Mouse (Mus musculus) spleen, adult 2 months (tissue): Measurements from ENCODE around the gene Kncn. TPM values are rescaled to one million over a fixed set of nuclear protein-coding genes. Genes with fewer than 3 reads are reported as not detected.

Experiments
- DNase-seq, 2 experiments: peaks; one replicate each; pipeline versions ENCODE4 v3.0.0 to v3.0.0-alpha.2; 2012 to 2021; ENCODE audit warnings: low spot score in 2 of 2, low read depth in 1 of 2
- H3K27ac ChIP-seq: fragments of 200-500 bp; 2 replicates; pipeline ENCODE4 v1.5.1; 2012; ENCODE audit warnings: low read length, inconsistent platforms; ENCODE audit not compliant: insufficient read depth
- H3K27me3 ChIP-seq: fragments of 200-500 bp; 2 replicates; pipeline ENCODE4 v1.6.1; 2012; ENCODE audit warnings: mild to moderate bottlenecking, moderate library complexity, low read length, inconsistent platforms; ENCODE audit not compliant: control insufficient read depth, insufficient read depth
- H3K36me3 ChIP-seq: fragments of 200-500 bp; 2 replicates; pipeline ENCODE4 v1.6.1; 2012; ENCODE audit warnings: mild to moderate bottlenecking, low read length, inconsistent platforms; ENCODE audit not compliant: control insufficient read depth, insufficient read depth
- H3K4me1 ChIP-seq: fragments of 200-500 bp; 2 replicates; pipeline ENCODE4 v1.6.1; 2011; ENCODE audit warnings: inconsistent platforms; ENCODE audit not compliant: control insufficient read depth, insufficient read depth, insufficient read length
- H3K4me3 ChIP-seq: fragments of 200-500 bp; 2 replicates; pipeline ENCODE4 v1.5.1; 2011; ENCODE audit warnings: mild to moderate bottlenecking, inconsistent platforms; ENCODE audit not compliant: insufficient read depth, insufficient read length; ENCODE audit errors: extremely low read depth
- CTCF ChIP-seq: fragments of 200-500 bp; IDR thresholded peaks from 2 replicates; pipeline ENCODE4 v1.5.1; 2011; ENCODE audit warnings: mild to moderate bottlenecking, inconsistent platforms; ENCODE audit not compliant: insufficient read depth, insufficient read length, insufficient replicate concordance; ENCODE audit errors: extremely low read depth
- POLR2A ChIP-seq: fragments of 200-500 bp; IDR thresholded peaks from 2 replicates; pipeline ENCODE4 v1.6.1; 2011; ENCODE audit warnings: low read depth, low read length, inconsistent platforms
- WGBS: fragments of 180-500 bp; shearing (Covaris S2); methylation state at CpG from one replicate; pipeline ENCODE4 v1.1.7; 2018; 5-methylcytosine and 5-hydroxymethylcytosine counted together
- polyA plus RNA-seq: library from polyadenylated mRNA; depleted of rRNA; stranded (reverse); fragments of >200 nt; gene quantifications from 2 replicates; pipeline ENCODE4 v1.2.3, GENCODE M21; 2012

Gene Kncn
- polyA plus RNA-seq, 1 experiment = not detected

DNA sequence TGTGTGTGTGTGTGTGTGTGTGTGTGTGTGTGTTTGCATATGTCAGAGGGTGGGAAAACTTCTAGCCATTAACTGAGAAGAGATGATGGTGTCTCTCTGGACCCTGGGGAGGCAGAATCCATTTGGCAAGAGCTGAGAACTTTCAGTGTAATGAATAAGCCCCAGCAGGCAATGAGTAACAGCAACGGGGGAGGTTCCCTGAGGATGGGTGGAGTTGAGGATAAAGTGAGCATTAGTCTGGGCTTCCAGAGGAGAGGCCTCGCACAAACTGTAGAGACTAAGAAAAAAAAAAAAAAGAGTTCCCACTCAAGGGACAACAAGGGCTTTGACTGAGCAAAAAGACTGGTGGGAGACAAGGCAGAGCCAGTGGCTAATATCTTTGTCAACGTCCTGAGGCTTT lies 10.1 kb downstream of the Kncn start:
- 52% methylated on average over 3 of the region's 3 CpGs for WGBS
- DNase-seq = no peak
- Histone ChIP-seq H3K4me3 (no peak overlapping the region), H3K4me1 (no peaks in the 10 kb centered on the region; the same call in 1 of the 2 replicates), H3K36me3 (no peaks in the 10 kb centered on the region), H3K27ac (no peak overlapping the region), H3K27me3 (peaks cover 10% of the 10 kb centered on the region)
- TF ChIP-seq CTCF (no peak), POLR2A (no peak)

DNA sequence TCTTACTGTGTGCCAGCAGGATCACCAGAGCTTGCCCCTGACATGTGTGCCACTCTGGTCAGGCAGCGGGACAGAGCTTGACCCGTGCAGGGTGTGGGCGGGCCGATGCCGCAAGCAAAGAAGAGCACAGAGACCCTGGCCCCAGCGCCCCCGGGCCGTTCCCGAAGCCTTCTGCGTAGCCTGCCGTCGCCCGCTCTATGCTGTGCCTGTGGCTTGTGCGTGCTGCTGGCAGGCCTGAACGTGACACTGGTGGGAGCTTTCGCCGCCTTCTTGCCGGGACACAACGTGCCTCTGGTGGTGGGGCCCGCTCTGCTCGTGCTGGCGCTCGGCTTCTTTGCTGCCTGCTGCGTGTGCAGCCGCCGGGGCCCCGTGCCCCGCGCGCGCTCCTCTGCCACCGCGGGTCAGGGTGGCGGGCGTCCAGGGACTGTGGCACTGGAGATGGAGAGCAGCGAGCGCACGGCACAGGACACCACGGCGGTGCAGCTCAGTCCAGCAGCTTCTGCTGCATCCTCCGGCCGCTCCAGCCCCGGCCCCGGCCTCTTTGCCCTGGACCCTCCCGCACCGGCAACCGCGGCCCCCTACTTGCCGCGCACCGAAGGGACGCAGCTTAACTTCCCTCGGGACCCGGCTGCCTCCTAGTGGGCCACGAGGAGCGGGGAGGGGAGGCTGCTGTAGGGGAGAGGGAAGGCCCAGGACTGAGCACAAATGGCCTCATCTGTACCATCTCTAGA lies 13.9 kb downstream of the Kncn start:
- 4% methylated on average over 56 of the region's 56 CpGs for WGBS
- no peak for TF ChIP-seq POLR2A
- no peak for TF ChIP-seq CTCF
- no peak overlapping the region for H3K4me3 ChIP-seq

DNA sequence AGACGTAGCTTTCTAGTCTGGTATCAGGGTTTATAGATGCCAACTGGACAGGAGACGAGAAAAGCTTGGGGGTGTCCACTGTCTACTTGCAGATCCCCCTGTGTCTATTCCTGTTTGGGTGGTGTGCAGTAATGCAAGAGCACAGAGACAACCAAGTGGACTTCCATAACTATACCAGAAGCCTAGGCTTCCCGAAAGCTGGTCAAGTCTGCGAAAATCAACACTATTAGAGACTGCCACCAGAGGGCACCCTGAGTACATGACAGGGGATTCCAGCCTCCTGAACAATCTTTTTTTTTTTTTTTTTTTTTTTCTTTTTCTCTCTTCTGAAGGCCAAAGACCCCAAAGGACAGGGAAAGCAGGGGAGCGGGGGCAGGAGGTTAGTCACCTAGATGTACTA lies 18.6 kb downstream of the Kncn start:
- Histone ChIP-seq H3K36me3 (no peaks in the 10 kb centered on the region), H3K27me3 (peaks cover 5% of the 10 kb centered on the region), H3K27ac (no peak overlapping the region), H3K4me3 (no peak overlapping the region), H3K4me1 (no peaks in the 10 kb centered on the region; the same call in 1 of the 2 replicates)
- WGBS = 24% methylated on average over 5 of the region's 5 CpGs
- peak; percentile 12 to 65 for DNase-seq
- TF ChIP-seq POLR2A (no peak), CTCF (peak; percentile 49; the same call in 1 of the 2 replicates)

More for the DNA sequence above, 13.9 kb downstream of the Kncn start:
- Histone ChIP-seq H3K4me1 (no peaks in the 10 kb centered on the region; the same call in 1 of the 2 replicates), H3K36me3 (no peaks in the 10 kb centered on the region), H3K27ac (no peak overlapping the region), H3K27me3 (peaks cover 5% of the 10 kb centered on the region)
- no peak for DNase-seq

DNA sequence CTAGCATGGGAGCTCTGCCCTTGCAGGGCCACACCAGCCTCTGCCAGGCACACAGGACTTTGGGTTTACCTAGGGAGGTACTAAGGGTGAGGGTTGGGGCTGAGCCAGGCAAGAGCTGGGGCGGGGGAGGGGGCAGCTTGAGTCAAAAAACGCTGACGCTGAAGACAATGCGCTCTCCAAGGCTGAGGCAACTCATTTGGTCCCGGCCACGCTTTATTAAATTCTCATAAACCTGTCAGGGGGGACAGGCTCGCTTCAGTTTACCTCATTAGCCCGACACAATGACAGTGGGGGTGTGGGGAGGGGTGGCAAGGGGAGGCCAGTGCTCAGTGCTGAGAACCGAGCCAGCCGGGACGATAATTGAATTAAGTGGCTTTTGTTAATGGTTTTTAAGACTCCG lies 20.2 kb downstream of the Kncn start:
- TF ChIP-seq POLR2A (no peak), CTCF (no peak)
- H3K27ac ChIP-seq = no peak overlapping the region
- no peak overlapping the region for H3K4me3 ChIP-seq
- 45% methylated on average over 12 of the region's 12 CpGs for WGBS
- no peak for DNase-seq
- no peaks in the 10 kb centered on the region for H3K4me1 ChIP-seq
- H3K36me3 ChIP-seq = no peaks in the 10 kb centered on the region
- no peaks in the 10 kb centered on the region for H3K27me3 ChIP-seq

DNA sequence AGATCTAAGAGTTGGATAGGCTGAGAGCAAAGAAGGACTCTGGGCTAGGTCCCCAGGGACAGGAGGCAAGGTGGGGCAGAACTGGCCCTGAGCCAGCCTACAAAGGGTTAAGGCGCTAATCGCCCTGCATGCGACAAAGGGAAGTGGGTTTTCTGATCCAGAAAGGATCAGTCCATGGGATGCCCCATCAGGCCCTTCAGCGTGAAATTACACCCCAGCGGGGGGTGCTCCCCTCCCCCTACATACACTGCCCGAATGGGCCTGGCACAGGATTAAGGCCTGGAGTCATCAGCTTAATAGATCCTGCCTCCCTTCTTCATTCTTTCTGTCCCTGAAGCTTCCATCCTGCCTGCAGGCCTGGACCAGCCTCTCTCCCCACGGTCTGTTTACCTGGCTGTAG lies 21.5 kb downstream of the Kncn start:
- H3K4me3 ChIP-seq = no peak overlapping the region
- 43% methylated on average over 7 of the region's 7 CpGs for WGBS
- no peaks in the 10 kb centered on the region for H3K27me3 ChIP-seq

DNA sequence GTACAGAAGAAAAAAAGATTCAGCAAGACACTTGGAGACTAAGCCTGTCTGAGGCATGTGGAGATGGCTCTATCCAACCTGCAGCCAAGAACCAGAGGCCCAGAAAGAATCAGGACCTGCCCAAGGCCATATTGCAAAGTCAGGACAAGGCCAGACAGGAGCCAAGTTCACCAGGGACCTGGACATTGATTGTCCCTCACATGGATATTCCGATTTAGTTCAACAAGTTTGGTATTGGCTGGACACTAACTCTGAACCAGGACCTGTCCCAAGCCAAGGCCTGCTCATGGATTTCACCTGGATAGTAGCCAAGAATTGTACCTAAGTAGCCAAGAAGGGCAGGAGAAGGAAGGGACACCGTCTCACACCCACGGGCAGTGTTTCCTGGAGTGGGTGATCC lies 22.6 kb downstream of the Kncn start:
- no peak overlapping the region for H3K4me3 ChIP-seq
- H3K27me3 ChIP-seq = no peaks in the 10 kb centered on the region
- H3K36me3 ChIP-seq = no peaks in the 10 kb centered on the region
- no peak for TF ChIP-seq CTCF
- no peak overlapping the region for H3K27ac ChIP-seq
- DNase-seq = no peak
- H3K4me1 ChIP-seq = no peaks in the 10 kb centered on the region
- 78% methylated on average over 3 of the region's 3 CpGs for WGBS

More for the DNA sequence above, 21.5 kb downstream of the Kncn start:
- no peaks in the 10 kb centered on the region for H3K4me1 ChIP-seq
- no peak for DNase-seq
- H3K27ac ChIP-seq = no peak overlapping the region
- no peaks in the 10 kb centered on the region for H3K36me3 ChIP-seq
- TF ChIP-seq CTCF (no peak), POLR2A (no peak)

DNA sequence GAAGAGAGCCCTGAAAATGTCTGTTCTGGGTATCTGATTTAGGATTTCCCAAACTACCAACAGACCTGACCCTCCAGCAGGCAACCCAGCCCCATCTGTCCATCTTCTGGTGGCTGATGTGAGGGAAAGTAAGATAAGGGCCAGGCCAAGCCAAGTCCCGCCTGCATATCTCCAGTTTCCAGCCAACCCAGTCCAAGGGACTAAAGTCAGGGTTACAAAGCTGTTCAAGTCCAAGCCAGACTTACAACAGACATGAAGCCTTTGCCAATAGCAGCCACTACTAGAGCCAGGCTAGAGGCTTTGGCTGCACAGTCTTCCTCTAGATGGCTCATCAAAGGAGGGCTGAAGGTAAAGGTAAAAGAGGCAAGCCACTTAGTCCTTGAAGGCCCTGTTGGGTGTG lies 23.8 kb downstream of the Kncn start:
- TF ChIP-seq POLR2A = no peak
- no peak for TF ChIP-seq CTCF
- 68% methylated on average over 1 of the region's 1 CpGs for WGBS
- H3K27me3 ChIP-seq = no peaks in the 10 kb centered on the region
- H3K36me3 ChIP-seq = no peaks in the 10 kb centered on the region
- no peak for DNase-seq
- H3K4me3 ChIP-seq = no peak overlapping the region
- H3K4me1 ChIP-seq = no peaks in the 10 kb centered on the region
- H3K27ac ChIP-seq = no peak overlapping the region
